Mouse (Mus musculus): ENCODE results near the gene Gm49673. TPM values are rescaled to one million over a fixed set of nuclear protein-coding genes. Genes with fewer than 3 reads are reported as not detected.
"Not testable (repeated sequence)": the region's sequence is repeated elsewhere in the genome, so short reads cannot be mapped to it uniquely, and the experiment has no call there.

The Gm49673 gene
- 0.26 TPM in 1 of 2 replicates, not detected in the other for polyA plus RNA-seq (2016; fragmentation: Nextera tagmentation; extraction: Ambion mirVana)

DNA sequence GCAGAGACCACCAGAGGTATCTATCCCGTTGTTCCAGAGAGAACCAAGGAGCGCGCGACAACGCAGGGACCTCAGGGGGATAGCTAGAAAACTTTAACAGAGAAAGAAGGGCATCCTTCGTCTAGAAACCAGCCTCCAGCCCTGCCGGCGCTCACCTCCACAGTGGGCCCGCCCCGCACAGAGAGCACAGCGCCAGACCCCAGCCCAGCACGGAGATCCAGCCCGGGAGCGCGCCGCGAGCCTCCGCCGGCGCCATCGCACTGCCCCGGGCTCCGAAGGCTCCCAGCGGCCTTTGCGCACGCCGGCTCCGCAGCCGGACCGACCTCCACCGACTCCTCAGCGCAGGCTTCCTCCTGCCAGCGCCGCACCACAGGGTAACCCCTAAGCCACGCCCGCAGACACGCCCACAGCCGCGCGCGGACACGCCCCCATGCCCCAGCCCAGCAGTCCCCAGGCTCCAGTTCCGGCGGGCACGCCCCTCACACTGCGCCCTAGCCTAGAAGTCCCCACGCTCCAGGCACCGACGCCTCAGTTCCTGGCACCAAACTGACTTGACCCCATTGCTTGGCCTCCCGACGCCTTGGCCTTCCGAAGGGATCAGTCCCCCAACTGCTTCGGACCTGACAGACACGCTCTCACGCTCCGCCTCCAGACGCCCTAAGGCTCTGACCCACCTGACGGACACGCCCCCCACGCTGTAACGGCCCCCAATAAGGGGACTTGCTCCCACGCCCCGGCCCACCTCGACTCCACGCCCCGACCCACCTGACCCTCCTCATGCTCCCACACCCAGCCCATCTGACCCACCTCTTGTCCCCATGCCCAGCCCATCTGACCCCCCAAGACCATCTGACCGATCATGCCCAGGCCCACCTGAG is at the start of gene Gm49673, which contains the start of gene Rnaset2a:
TSS of gene Gm49673 (minus strand) at position 350 of the 878 bp plus-strand sequence.
TSS of gene Rnaset2a (minus strand) at position 659 of the 878 bp plus-strand sequence.
- not testable (repeated sequence) for H3K4me1 ChIP-seq; H3K36me3 ChIP-seq; H3K27ac ChIP-seq (replicated peaks); H3K9me3 ChIP-seq; H3K27me3 ChIP-seq
- peak; percentile 98 for ATAC-seq (ENCODE audit: low FRiP score, low read depth)
- peak within 1 kb of the TSS; percentile 56 for H3K4me2 ChIP-seq (replicated peaks)
- 1% methylated on average over 51 of the region's 67 CpGs for WGBS
- H3K4me3 ChIP-seq = peak within 1 kb of the TSS; percentile 52
- H3K9ac ChIP-seq (replicated peaks) = peak within 1 kb of the TSS; percentile 63

DNA sequence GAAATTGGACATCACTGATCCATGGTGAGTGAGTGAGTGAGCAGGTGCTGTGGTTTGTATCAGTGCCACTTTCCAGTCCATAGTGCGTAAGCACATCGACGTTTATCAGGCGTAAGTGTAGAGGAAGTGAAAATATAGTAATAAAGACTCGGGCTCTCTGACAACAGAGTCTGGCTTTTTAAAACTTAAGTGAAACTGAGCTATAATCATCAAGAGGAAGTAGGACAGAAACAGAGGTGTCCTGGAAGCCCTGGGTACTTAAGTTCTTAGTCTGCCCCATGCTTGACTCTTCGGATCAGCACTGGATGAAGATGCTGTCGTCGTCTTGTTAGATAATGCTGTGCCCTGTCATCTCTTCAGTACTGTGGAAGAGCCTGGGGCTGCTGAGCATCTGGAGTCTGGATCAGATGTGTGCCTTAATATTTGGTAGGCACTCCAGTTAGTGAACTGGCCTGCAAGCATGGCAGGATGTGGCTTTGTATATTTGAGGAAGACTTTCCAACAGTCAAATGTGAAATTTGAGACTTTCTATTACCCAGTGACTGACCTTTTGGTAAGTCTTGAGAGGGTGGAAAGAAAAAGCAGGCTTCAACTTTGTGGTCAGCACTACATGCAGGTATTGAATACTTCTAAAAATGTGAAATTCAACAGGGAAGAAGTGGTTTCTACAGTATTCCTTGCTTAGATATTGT is 48.2 kb upstream of the Gm49673 start:
- H3K9me3 ChIP-seq = no peaks in the 10 kb centered on the region
- H3K27ac ChIP-seq (replicated peaks) = no peak overlapping the region
- ATAC-seq (ENCODE audit: low FRiP score, low read depth) = no peak
- peaks cover 39% of the 10 kb centered on the region for H3K36me3 ChIP-seq
- H3K4me3 ChIP-seq = no peak overlapping the region
- no peaks in the 10 kb centered on the region for H3K4me1 ChIP-seq
- 96% methylated on average over 8 of the region's 8 CpGs for WGBS
- H3K27me3 ChIP-seq = no peaks in the 10 kb centered on the region
- no peak overlapping the region for H3K4me2 ChIP-seq (replicated peaks)
- H3K9ac ChIP-seq (replicated peaks) = no peak overlapping the region

DNA sequence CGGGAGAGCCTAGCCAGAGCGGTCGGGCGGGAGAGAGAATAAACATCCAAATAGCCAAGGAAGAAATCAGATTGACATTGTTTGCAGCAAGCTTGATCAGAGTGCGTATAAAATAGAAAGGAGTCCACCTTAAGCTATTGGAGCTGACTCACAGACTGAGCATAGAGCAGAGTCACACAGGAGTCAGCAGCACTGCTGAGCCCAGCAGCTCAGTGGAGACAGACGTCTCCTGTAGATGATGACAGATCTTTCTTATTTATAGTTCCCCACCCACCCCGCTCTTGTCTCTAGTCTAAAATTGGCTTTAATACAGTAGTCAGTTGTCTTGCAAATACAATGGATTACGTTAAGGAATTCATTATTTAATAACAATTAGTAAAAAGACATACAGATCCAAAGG is 46.1 kb upstream of the Gm49673 start:
- WGBS = 95% methylated on average over 8 of the region's 8 CpGs
- H3K4me1 ChIP-seq = no peaks in the 10 kb centered on the region
- H3K4me3 ChIP-seq = no peak overlapping the region
- H3K27ac ChIP-seq (replicated peaks) = no peak overlapping the region
- H3K4me2 ChIP-seq (replicated peaks) = no peak overlapping the region
- no peak for ATAC-seq (ENCODE audit: low FRiP score, low read depth)
- no peaks in the 10 kb centered on the region for H3K27me3 ChIP-seq
- H3K9me3 ChIP-seq = no peaks in the 10 kb centered on the region
- H3K9ac ChIP-seq (replicated peaks) = no peak overlapping the region
- H3K36me3 ChIP-seq = peaks cover 58% of the 10 kb centered on the region

GRCm38 (mm10) chr17:8184217-8184616 is 36.6 kb upstream of the Gm49673 start:
- Histone ChIP-seq H3K4me2 (replicated peaks) (no peak overlapping the region), H3K4me1 (no peaks in the 10 kb centered on the region), H3K27ac (replicated peaks) (no peak overlapping the region), H3K9me3 (no peaks in the 10 kb centered on the region), H3K4me3 (no peak overlapping the region), H3K27me3 (no peaks in the 10 kb centered on the region), H3K36me3 (peaks cover 72% of the 10 kb centered on the region), H3K9ac (replicated peaks) (no peak overlapping the region)
- 93% methylated on average over 7 of the region's 7 CpGs for WGBS
- ATAC-seq (ENCODE audit: low FRiP score, low read depth) = no peak

- no peaks in the 10 kb centered on the region for H3K9me3 ChIP-seq
- no peaks in the 10 kb centered on the region for H3K4me1 ChIP-seq
- peaks cover 70% of the 10 kb centered on the region for H3K36me3 ChIP-seq
- H3K4me2 ChIP-seq (replicated peaks) = no peak overlapping the region
- H3K9ac ChIP-seq (replicated peaks) = no peak overlapping the region
- no peaks in the 10 kb centered on the region for H3K27me3 ChIP-seq
- no peak overlapping the region for H3K27ac ChIP-seq (replicated peaks)
- H3K4me3 ChIP-seq = no peak overlapping the region
- 96% methylated on average over 5 of the region's 5 CpGs for WGBS
- no peak for ATAC-seq (ENCODE audit: low FRiP score, low read depth)
Observed at GRCm38 (mm10) chr17:8183815-8184214, 36.2 kb upstream of the Gm49673 start.

DNA sequence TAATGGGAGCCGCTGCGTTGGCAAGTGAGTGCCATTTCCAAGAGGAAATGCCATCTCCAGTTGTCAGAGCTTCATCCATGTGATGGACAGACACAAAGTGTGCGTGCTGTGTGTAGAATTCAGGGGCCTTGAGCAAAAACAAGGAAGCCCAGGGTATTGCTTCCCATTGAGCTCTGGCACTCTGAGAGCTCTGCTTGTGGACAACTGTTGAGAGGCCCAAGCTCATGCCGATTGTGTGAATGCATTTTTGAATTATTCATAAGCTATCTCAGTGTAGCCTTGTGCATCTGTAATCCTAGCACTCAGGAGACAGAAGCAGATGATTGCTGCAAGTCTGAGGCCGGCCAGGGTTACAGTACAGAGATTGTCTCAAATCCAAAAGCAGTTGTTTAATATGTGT is 29.5 kb upstream of the Gm49673 start:
- peak overlapping the region; percentile 50; the same call in 1 of the 2 replicates for H3K27ac ChIP-seq (replicated peaks)
- no peaks in the 10 kb centered on the region for H3K27me3 ChIP-seq
- H3K9ac ChIP-seq (replicated peaks) = no peak overlapping the region
- peaks cover 7% of the 10 kb centered on the region for H3K4me1 ChIP-seq
- no peaks in the 10 kb centered on the region for H3K9me3 ChIP-seq
- peaks cover 65% of the 10 kb centered on the region for H3K36me3 ChIP-seq
- H3K4me2 ChIP-seq (replicated peaks) = no peak overlapping the region
- 0 out of 2 replicates have a peak, but pooled peaks have one; percentile 44 for ATAC-seq (ENCODE audit: low FRiP score, low read depth)
- H3K4me3 ChIP-seq = no peak overlapping the region
- WGBS = 52% methylated on average over 5 of the region's 5 CpGs

DNA sequence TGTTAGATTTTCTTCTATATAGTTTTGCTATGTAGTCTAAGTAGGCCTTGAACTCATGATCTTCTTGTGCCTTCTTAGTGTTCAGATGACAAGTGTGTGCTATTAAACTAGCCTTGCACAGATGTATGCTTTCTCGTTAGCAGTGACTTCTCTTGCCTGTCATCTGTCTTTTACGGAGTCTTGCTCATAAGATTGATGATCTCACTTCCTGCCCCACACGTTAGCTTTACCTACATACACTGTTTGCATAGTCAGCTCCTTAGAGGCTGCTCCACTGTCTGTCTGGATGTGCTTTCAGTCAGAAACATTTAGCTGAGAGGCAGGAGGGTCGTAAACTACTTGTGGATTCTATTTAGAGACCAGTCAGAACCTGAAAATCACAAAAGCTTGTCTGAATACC is 23.5 kb upstream of the Gm49673 start:
- no peak for ATAC-seq (ENCODE audit: low FRiP score, low read depth)
- no peak overlapping the region for H3K9ac ChIP-seq (replicated peaks)
- H3K27ac ChIP-seq (replicated peaks) = no peak overlapping the region
- H3K4me3 ChIP-seq = no peak overlapping the region
- H3K27me3 ChIP-seq = no peaks in the 10 kb centered on the region
- no peaks in the 10 kb centered on the region for H3K9me3 ChIP-seq
- no peak overlapping the region for H3K4me2 ChIP-seq (replicated peaks)
- H3K36me3 ChIP-seq = peaks cover 63% of the 10 kb centered on the region
- WGBS = 85% methylated on average over 4 of the region's 4 CpGs
- H3K4me1 ChIP-seq = no peaks in the 10 kb centered on the region

GRCm38 (mm10) chr17:8170331-8170730 is 22.7 kb upstream of the Gm49673 start:
- WGBS = 94% methylated on average over 7 of the region's 7 CpGs
- no peak for ATAC-seq (ENCODE audit: low FRiP score, low read depth)
- H3K27me3 ChIP-seq = no peaks in the 10 kb centered on the region
- no peak overlapping the region for H3K4me3 ChIP-seq
- H3K4me1 ChIP-seq = no peaks in the 10 kb centered on the region
- no peak overlapping the region for H3K4me2 ChIP-seq (replicated peaks)
- H3K9me3 ChIP-seq = no peaks in the 10 kb centered on the region
- peaks cover 55% of the 10 kb centered on the region for H3K36me3 ChIP-seq
- no peak overlapping the region for H3K27ac ChIP-seq (replicated peaks)
- no peak overlapping the region for H3K9ac ChIP-seq (replicated peaks)

GRCm38 (mm10) chr17:8167436-8167835 is 19.8 kb upstream of the Gm49673 start:
- H3K27ac ChIP-seq (replicated peaks); H3K27me3 ChIP-seq; H3K4me2 ChIP-seq (replicated peaks); H3K9ac ChIP-seq (replicated peaks); ATAC-seq (ENCODE audit: low FRiP score, low read depth); H3K4me3 ChIP-seq; H3K4me1 ChIP-seq; H3K9me3 ChIP-seq: not testable (repeated sequence)
- H3K36me3 ChIP-seq = peaks cover 30% of the 10 kb centered on the region
- WGBS = 94% methylated on average over 7 of the region's 8 CpGs

- H3K36me3 ChIP-seq = peaks cover 23% of the 10 kb centered on the region
- H3K4me2 ChIP-seq (replicated peaks) = peak overlapping the region; percentile 49
- not testable (repeated sequence) for H3K27me3 ChIP-seq; H3K27ac ChIP-seq (replicated peaks); H3K9me3 ChIP-seq; H3K9ac ChIP-seq (replicated peaks); H3K4me1 ChIP-seq; ATAC-seq (ENCODE audit: low FRiP score, low read depth)
- H3K4me3 ChIP-seq = peak overlapping the region; percentile 54
- WGBS = 57% methylated on average over 2 of the region's 3 CpGs
Observed at GRCm38 (mm10) chr17:8166454-8166853, 18.9 kb upstream of the Gm49673 start.

- not testable (repeated sequence) for H3K4me1 ChIP-seq; H3K27me3 ChIP-seq; H3K9me3 ChIP-seq; ATAC-seq (ENCODE audit: low FRiP score, low read depth); H3K27ac ChIP-seq (replicated peaks)
- Histone ChIP-seq H3K36me3 (peaks cover 20% of the 10 kb centered on the region), H3K4me2 (replicated peaks) (peak overlapping the region; percentile 49), H3K9ac (replicated peaks) (peak overlapping the region; percentile 60; the same call in 1 of the 2 replicates), H3K4me3 (peak overlapping the region; percentile 54)
- WGBS = under 1% methylated on average over 11 of the region's 11 CpGs
Observed at GRCm38 (mm10) chr17:8165977-8166376, 18.4 kb upstream of the Gm49673 start.

- H3K9me3 ChIP-seq; H3K4me1 ChIP-seq; H3K27me3 ChIP-seq; H3K27ac ChIP-seq (replicated peaks); ATAC-seq (ENCODE audit: low FRiP score, low read depth): not testable (repeated sequence)
- peak overlapping the region; percentile 49 for H3K4me2 ChIP-seq (replicated peaks)
- H3K4me3 ChIP-seq = peak overlapping the region; percentile 54
- WGBS = 0% methylated on average over 37 of the region's 42 CpGs
- H3K36me3 ChIP-seq = peaks cover 16% of the 10 kb centered on the region
- H3K9ac ChIP-seq (replicated peaks) = peak overlapping the region; percentile 60
Observed at GRCm38 (mm10) chr17:8165608-8165945, 18.0 kb upstream of the Gm49673 start.
